Mouse (Mus musculus): ENCODE results near the gene Unc5c.

GRCm38 (mm10) chr3:141797372-141797771, 332.4 kb downstream of the Unc5c start:
- no peak for TF ChIP-seq CTCF (IDR thresholded peaks at IDR 0.05; ENCODE audit: control insufficient read depth, insufficient read depth, insufficient read length)
- no peak for TF ChIP-seq FOSL1 (IDR thresholded peaks at IDR 0.05; ENCODE audit: insufficient read depth, low read length, poor library complexity, severe bottlenecking)

All from C2C12 (cell line).